In the genomic region with DNA sequence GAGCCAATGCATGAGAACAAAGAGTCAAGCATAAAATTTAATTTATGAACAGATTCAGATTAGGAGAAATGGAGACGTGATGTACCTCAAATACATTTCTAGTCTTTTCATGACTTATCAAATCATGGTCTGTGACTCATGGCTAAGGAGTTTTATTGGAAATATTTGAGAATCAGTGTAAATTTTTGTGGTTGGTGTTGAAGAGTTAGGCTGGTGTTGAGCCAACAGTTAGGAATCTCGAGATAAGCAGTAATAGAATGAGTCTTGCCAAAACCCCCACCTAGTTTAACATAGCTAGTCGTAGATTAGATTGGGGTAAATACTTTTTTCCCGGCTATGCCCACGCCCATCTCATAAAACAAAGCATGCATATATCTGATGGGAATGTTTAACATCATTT, we compare ENCODE assay signal across 23 mouse cellular contexts.
DNase-seq lines count a peak whose midpoint lies in the region; ATAC-seq and TF ChIP-seq lines count a peak whose summit lies in the region.
"Had no signal": no experiment of that assay in that cellular context is flagged by ENCODE, and none has a peak within 500 bp of the region (broad histone marks: within the 10 kb centered on the region; RNA-seq: fewer than 3 reads in every experiment).

No protein-coding gene starts in this region.

- no peak overlapping the region for H3K9ac ChIP-seq in lung, postnatal 0 days (replicated peaks; ENCODE audit: low read depth)
- H3K9ac ChIP-seq: heart, embryonic 13.5 days; hindbrain, embryonic 12.5 days had no signal

- no peaks in the 10 kb centered on the region for H3K27me3 ChIP-seq in lung, postnatal 0 days (replicated peaks; ENCODE audit: insufficient read depth, low read length)
- H3K27me3 ChIP-seq: CH12.LX; heart, embryonic 13.5 days; hindbrain, embryonic 12.5 days had no signal

- H3K36me3 ChIP-seq in lung, postnatal 0 days (ENCODE audit: insufficient read depth, low read length), result no peaks in the 10 kb centered on the region
- H3K36me3 ChIP-seq: heart, embryonic 13.5 days; hindbrain, embryonic 12.5 days had no signal

- 50% methylated on average over 5 of the region's 5 CpGs for WGBS in lung, postnatal 0 days

- H3K9me3 ChIP-seq in lung, postnatal 0 days (ENCODE audit: low read length), result no peaks in the 10 kb centered on the region
- H3K9me3 ChIP-seq: heart, embryonic 13.5 days; hindbrain, embryonic 12.5 days had no signal

- no peak overlapping the region for H3K4me3 ChIP-seq in lung, postnatal 0 days (ENCODE audit: low read depth, low read length)
- H3K4me3 ChIP-seq: gastrocnemius, adult 2 months; heart, embryonic 13.5 days; hindbrain, embryonic 12.5 days had no signal

- no peak for TF ChIP-seq CTCF in lung, postnatal 0 days (IDR thresholded peaks at IDR 0.05)

- no peak for ATAC-seq in lung, postnatal 0 days
- ATAC-seq: activated CD4-positive, CD25-positive, alpha-beta regulatory T cell, adult 4 months; forebrain, embryonic 14.5 days; hindbrain, embryonic 16.5 days; inflammation-experienced regulatory T-cells, adult 6 months had no signal

- TF ChIP-seq EP300 in lung, postnatal 0 days (IDR thresholded peaks at IDR 0.05), result no peak

- H3K4me1 ChIP-seq in lung, postnatal 0 days (ENCODE audit: insufficient read depth, low read depth, low read length), result no peaks in the 10 kb centered on the region
- H3K4me1 ChIP-seq: heart, embryonic 13.5 days; hindbrain, embryonic 12.5 days had no signal

- H3K4me2 ChIP-seq in lung, postnatal 0 days (replicated peaks; ENCODE audit: low read depth, low read length), result no peak overlapping the region
- H3K4me2 ChIP-seq: heart, embryonic 13.5 days; hindbrain, embryonic 12.5 days had no signal

- no peak overlapping the region for H3K27ac ChIP-seq in lung, postnatal 0 days (ENCODE audit: low read length)
- H3K27ac ChIP-seq: gastrocnemius, adult 2 months; heart, embryonic 13.5 days; hindbrain, embryonic 12.5 days had no signal

- peak; percentile 8 for DNase-seq in lung, postnatal 0 days (ENCODE audit: low spot score)
- DNase-seq in lung, postnatal 25 days (ENCODE audit: low spot score), result no peak
- DNase-seq in 3134 (ENCODE audit: extremely low read depth, insufficient read length, low spot score) (peak; percentile 29), 3T3-L1 (ENCODE audit: low read depth, low spot score) (peak; percentile 96), NIH3T3 (ENCODE audit: low read depth) (peak; percentile 91)
- DNase-seq in thymus, postnatal 36 days, result no peak
- DNase-seq in adrenal gland, adult 18-20 months (ENCODE audit: low spot score in 2 of 2), result no peak
- DNase-seq in right cerebral cortex, adult 18-20 months, result no peak
- DNase-seq: adrenal gland, adult 2 months; adrenal gland, postnatal 36 days; cerebellum, adult 2 months; cerebellum, postnatal 10 days; gastrocnemius, adult 2 months; gastrocnemius, postnatal 25 days; heart, adult 11 months; heart, postnatal 4 days had no signal

Comparison
In these comparisons a context has a peak if more than half of its experiments do, and no peak if none do; other contexts are left out.
1. DNase-seq: peak in lung, postnatal 0 days (single experiment), 3134 (single experiment), 3T3-L1 (single experiment) and NIH3T3 (single experiment); none in lung, postnatal 25 days (single experiment), thymus, postnatal 36 days (0 of 2), adrenal gland, adult 18-20 months (0 of 2) and right cerebral cortex, adult 18-20 months (single experiment).